In genomic region chr5:3692956-3693355, GRCm38 (mm10) we compare ENCODE assay signal across 14 mouse cellular contexts. TPM values are rescaled to one million over a fixed set of nuclear protein-coding genes. Genes with fewer than 3 reads are reported as not detected.
"Had no signal": no experiment of that assay in that cellular context is flagged by ENCODE, and none has a peak within 500 bp of the region (broad histone marks: within the 10 kb centered on the region; RNA-seq: fewer than 3 reads in every experiment).

No protein-coding gene starts in this region.

- DNase-seq: lung, adult 18-20 months; lung, embryonic 14.5 days; lung, postnatal 10 days; lung, postnatal 4 days; midbrain, embryonic 14.5 days; retina, postnatal 1 day; right cerebral cortex, adult 18-20 months; right cerebral cortex, postnatal 25 days; right cerebral cortex, postnatal 4 days; spleen, adult 18-20 months; thymus, adult 18-20 months; thymus, postnatal 14 days; thymus, postnatal 36 days had no signal

RNA-seq across cellular contexts. Expression of gene Tmbim7, which starts 42.0 kb away (rescaled TPM):
- total RNA-seq: megakaryocyte, adult 5-6 weeks had no signal
